Mouse (Mus musculus) forebrain, embryonic 16.5 days (tissue): ENCODE results near the gene Gm44502. TPM values are rescaled to one million over a fixed set of nuclear protein-coding genes. Genes with fewer than 3 reads are reported as not detected.

Experiments
- ATAC-seq: fragments of 200-750 bp; cut with Nextera tagmentation; 2 replicates; pipeline ENCODE4 v1.8.0; 2017; ENCODE audit warnings: mild to moderate bottlenecking, moderate library complexity
- H3K27ac ChIP-seq: fragments of 300-500 bp; sonication (generic); 2 replicates; pipeline ENCODE4 v1.5.1; 2014; ENCODE audit warnings: low read length, control low read depth
- H3K27me3 ChIP-seq: fragments of 300-500 bp; sonication (generic); replicated peaks from 2 replicates; pipeline ENCODE4 v1.6.1; 2014; ENCODE audit warnings: low read length; ENCODE audit not compliant: control insufficient read depth, insufficient read depth
- H3K36me3 ChIP-seq: fragments of 300-500 bp; sonication (generic); 2 replicates; pipeline ENCODE4 v1.6.1; 2014; ENCODE audit not compliant: control insufficient read depth, insufficient read depth
- H3K4me1 ChIP-seq: fragments of 300-500 bp; sonication (generic); replicated peaks from 2 replicates; pipeline ENCODE4 v1.6.1; 2014; ENCODE audit warnings: low read length; ENCODE audit not compliant: control insufficient read depth, insufficient read depth
- H3K4me2 ChIP-seq: fragments of 300-500 bp; sonication (generic); 2 replicates; pipeline ENCODE4 v1.6.1; 2014; ENCODE audit warnings: mild to moderate bottlenecking, low read length, control low read depth
- H3K4me3 ChIP-seq: fragments of 300-500 bp; sonication (generic); replicated peaks from 2 replicates; pipeline ENCODE4 v1.5.1; 2014; ENCODE audit warnings: mild to moderate bottlenecking, low read length, control low read depth
- H3K9ac ChIP-seq: fragments of 300-500 bp; sonication (generic); replicated peaks from 2 replicates; pipeline ENCODE4 v1.6.1; 2014; ENCODE audit warnings: low read depth, low read length, control low read depth
- H3K9me3 ChIP-seq: fragments of 300-500 bp; sonication (generic); 2 replicates; pipeline ENCODE4 v1.6.1; 2016; ENCODE audit warnings: low read length; ENCODE audit not compliant: control insufficient read depth
- WGBS: fragments of 180-500 bp; shearing (Covaris S2); extraction: QIAGEN DNeasy Blood & Tissue Kit; methylation state at CpG from one replicate; pipeline ENCODE4 v1.1.7; 2014; 5-methylcytosine and 5-hydroxymethylcytosine counted together
- polyA plus RNA-seq: library from polyadenylated mRNA; unstranded; fragments of >200 nt; fragmentation: Nextera tagmentation; extraction: Ambion mirVana; gene quantifications from 2 replicates; pipeline ENCODE4 v1.2.1, GENCODE M21; 2015

Gene Gm44502
- polyA plus RNA-seq, 1 experiment from 2014 or later, result not detected

GRCm38 (mm10) chr15:89458942-89459341 lies 29.4 kb upstream of the Gm44502 start:
- H3K9ac ChIP-seq, result no peak overlapping the region
- 95% methylated on average over 15 of the region's 15 CpGs for whole genome bisulfite sequencing
- H3K4me2 ChIP-seq, result no peak overlapping the region
- H3K9me3 ChIP-seq, result no peaks in the 10 kb centered on the region
- no peak overlapping the region for H3K27ac ChIP-seq
- no peak overlapping the region for H3K4me3 ChIP-seq
- peaks cover 42% of the 10 kb centered on the region for H3K36me3 ChIP-seq
- peaks cover 15% of the 10 kb centered on the region for H3K4me1 ChIP-seq
- H3K27me3 ChIP-seq, result no peaks in the 10 kb centered on the region
- ATAC-seq, result no peak

DNA sequence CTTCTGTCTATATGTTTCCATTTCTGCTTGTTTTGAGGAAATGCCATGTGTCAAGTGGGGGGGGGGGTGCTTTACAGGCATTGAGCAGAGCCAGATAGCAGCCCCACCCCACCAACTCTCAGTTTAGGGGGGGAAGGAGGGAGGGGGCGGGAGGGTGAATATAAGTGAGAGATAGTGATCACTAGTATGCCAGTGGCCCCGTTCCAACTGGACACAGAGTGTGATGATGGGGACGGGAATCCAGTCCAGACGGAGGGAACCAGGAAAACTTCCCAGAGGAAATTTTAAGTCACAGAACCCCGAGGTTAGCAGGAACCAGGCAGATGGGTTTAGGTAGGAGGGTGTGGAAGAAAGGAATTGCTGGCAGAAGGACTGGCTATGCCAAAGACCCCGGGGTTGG lies 26.1 kb upstream of the Gm44502 start:
- Histone ChIP-seq H3K4me3 (peak overlapping the region; percentile 86), H3K4me2 (peak overlapping the region; percentile 88), H3K27ac (no peak overlapping the region), H3K9me3 (no peaks in the 10 kb centered on the region), H3K27me3 (no peaks in the 10 kb centered on the region), H3K36me3 (peaks cover 25% of the 10 kb centered on the region), H3K4me1 (peaks cover 23% of the 10 kb centered on the region), H3K9ac (no peak overlapping the region)
- 77% methylated on average over 6 of the region's 6 CpGs for WGBS
- ATAC-seq, result no peak

- H3K36me3 ChIP-seq, result peaks cover 23% of the 10 kb centered on the region
- peak overlapping the region; percentile 86 for H3K4me3 ChIP-seq
- peak overlapping the region; percentile 88 for H3K4me2 ChIP-seq
- WGBS, result 9% methylated on average over 4 of the region's 6 CpGs
- ATAC-seq, result peak; percentile 45
- no peaks in the 10 kb centered on the region for H3K9me3 ChIP-seq
- H3K27me3 ChIP-seq, result no peaks in the 10 kb centered on the region
- H3K27ac ChIP-seq, result no peak overlapping the region; the same call in 1 of the 2 replicates
- peaks cover 23% of the 10 kb centered on the region for H3K4me1 ChIP-seq
- peak overlapping the region; percentile 87 for H3K9ac ChIP-seq
These were observed 25.4 kb upstream of the Gm44502 start for GRCm38 (mm10) chr15:89454857-89455256.

DNA sequence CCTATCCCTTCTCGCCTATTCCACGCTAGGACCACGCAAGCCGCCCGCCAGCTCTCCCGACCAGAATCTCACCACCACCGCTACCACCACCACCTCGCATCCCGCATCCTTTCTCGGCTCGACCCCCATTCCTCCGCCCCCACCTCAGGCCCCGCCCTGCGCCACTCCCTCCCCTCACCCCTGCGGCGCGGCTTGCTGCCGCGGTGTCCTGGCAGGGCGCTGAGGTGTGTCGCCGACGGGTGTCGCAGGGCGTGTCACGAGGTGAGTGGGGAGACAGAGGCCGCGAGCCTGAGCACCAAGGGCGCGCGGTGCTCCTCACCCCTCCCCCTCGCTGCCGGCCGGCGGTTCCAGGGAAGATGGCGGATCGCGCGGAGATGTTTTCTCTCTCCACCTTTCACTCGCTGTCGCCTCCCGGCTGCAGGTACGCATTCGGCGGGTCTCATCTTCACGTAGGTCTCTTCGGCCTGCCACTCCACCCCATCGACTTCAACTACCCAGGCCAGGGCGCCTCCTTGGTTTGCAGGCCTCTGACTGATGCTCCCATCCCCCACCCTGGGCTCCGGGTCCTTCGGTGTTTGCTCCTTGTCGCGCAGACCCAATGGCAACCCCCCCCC lies 24.5 kb upstream of the Gm44502 start, which contains the start of gene Mapk8ip2:
Mapk8ip2 (plus strand) TSS at position 49 of the 614 bp plus-strand sequence.
- Histone ChIP-seq H3K4me2 (peak within 1 kb of the TSS; percentile 88), H3K4me3 (peak within 1 kb of the TSS; percentile 86), H3K27me3 (no peaks in the 10 kb centered on the region), H3K36me3 (peaks cover 16% of the 10 kb centered on the region), H3K27ac (peak within 1 kb of the TSS; percentile 67), H3K4me1 (peaks cover 23% of the 10 kb centered on the region), H3K9me3 (no peaks in the 10 kb centered on the region), H3K9ac (peak within 1 kb of the TSS; percentile 87)
- ATAC-seq, result peak; percentile 83
- under 1% methylated on average over 52 of the region's 53 CpGs for WGBS

GRCm38 (mm10) chr15:89452906-89453864 lies 23.7 kb upstream of the Gm44502 start:
- 5% methylated on average over 24 of the region's 24 CpGs for WGBS
- H3K9ac ChIP-seq, result peak overlapping the region; percentile 87
- H3K27ac ChIP-seq, result peak overlapping the region; percentile 67
- no peaks in the 10 kb centered on the region for H3K9me3 ChIP-seq
- H3K4me2 ChIP-seq, result peak overlapping the region; percentile 88
- peak; percentile 65 for ATAC-seq
- H3K4me1 ChIP-seq, result peaks cover 23% of the 10 kb centered on the region
- H3K27me3 ChIP-seq, result no peaks in the 10 kb centered on the region
- peak overlapping the region; percentile 86 for H3K4me3 ChIP-seq
- peaks cover 13% of the 10 kb centered on the region for H3K36me3 ChIP-seq

DNA sequence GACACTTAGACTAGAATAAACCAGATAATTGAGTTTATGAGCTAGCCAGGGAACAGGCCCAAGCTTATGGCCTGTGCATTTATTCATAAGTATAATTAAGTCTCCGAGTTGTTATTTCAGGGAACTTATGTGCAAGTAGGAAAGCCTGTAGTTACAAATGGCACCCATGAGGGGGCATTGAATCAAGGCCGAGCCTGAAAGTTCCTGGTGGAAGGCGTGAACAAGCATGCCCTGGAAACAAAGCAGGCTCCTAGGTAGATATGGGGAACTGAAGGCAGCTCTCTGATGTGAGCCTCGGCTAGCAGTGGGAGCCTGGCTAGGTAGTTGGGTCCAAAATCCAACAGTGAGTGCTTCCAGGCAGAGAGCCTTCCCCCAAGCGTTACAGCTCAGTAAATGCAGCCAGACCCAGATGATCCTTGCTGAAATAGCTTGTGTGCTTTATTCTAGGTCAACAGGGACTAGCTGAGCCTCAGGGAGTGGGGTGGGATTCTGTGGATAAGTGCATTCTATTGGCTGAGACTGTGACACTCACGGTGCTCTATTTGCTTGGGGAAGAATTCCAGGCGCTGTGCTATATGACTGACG lies 13.1 kb upstream of the Gm44502 start:
- no peak overlapping the region for H3K4me3 ChIP-seq
- no peak overlapping the region for H3K4me2 ChIP-seq
- H3K27ac ChIP-seq, result no peak overlapping the region
- no peak for ATAC-seq
- H3K36me3 ChIP-seq, result no peaks in the 10 kb centered on the region
- no peaks in the 10 kb centered on the region for H3K9me3 ChIP-seq
- H3K27me3 ChIP-seq, result no peaks in the 10 kb centered on the region
- H3K4me1 ChIP-seq, result no peaks in the 10 kb centered on the region
- WGBS, result 38% methylated on average over 8 of the region's 8 CpGs
- no peak overlapping the region for H3K9ac ChIP-seq

- Histone ChIP-seq H3K4me1 (peaks cover 6% of the 10 kb centered on the region), H3K36me3 (no peaks in the 10 kb centered on the region), H3K9me3 (no peaks in the 10 kb centered on the region), H3K27ac (no peak overlapping the region), H3K9ac (no peak overlapping the region), H3K4me3 (no peak overlapping the region), H3K4me2 (no peak overlapping the region), H3K27me3 (no peaks in the 10 kb centered on the region)
- 86% methylated on average over 5 of the region's 5 CpGs for WGBS
- no peak for ATAC-seq
These were observed 6.4 kb upstream of the Gm44502 start for GRCm38 (mm10) chr15:89435878-89436277.

GRCm38 (mm10) chr15:89434136-89434535 lies 4.6 kb upstream of the Gm44502 start:
- WGBS, result 75% methylated on average over 3 of the region's 3 CpGs
- no peak overlapping the region for H3K4me3 ChIP-seq
- no peak for ATAC-seq
- no peaks in the 10 kb centered on the region for H3K27me3 ChIP-seq
- no peak overlapping the region for H3K4me2 ChIP-seq
- no peak overlapping the region for H3K9ac ChIP-seq
- H3K4me1 ChIP-seq, result peaks cover 12% of the 10 kb centered on the region
- H3K36me3 ChIP-seq, result no peaks in the 10 kb centered on the region
- no peaks in the 10 kb centered on the region for H3K9me3 ChIP-seq
- no peak overlapping the region for H3K27ac ChIP-seq

GRCm38 (mm10) chr15:89432946-89433345 lies 3.5 kb upstream of the Gm44502 start:
- WGBS, result 84% methylated on average over 4 of the region's 4 CpGs

More at GRCm38 (mm10) chr15:89432946-89433345, 3.5 kb upstream of the Gm44502 start:
- Histone ChIP-seq H3K9me3 (no peaks in the 10 kb centered on the region), H3K4me1 (peaks cover 21% of the 10 kb centered on the region), H3K9ac (no peak overlapping the region), H3K27me3 (no peaks in the 10 kb centered on the region), H3K4me3 (no peak overlapping the region), H3K4me2 (no peak overlapping the region), H3K36me3 (no peaks in the 10 kb centered on the region), H3K27ac (no peak overlapping the region)
- ATAC-seq, result no peak
